Mouse (Mus musculus): Measurements from ENCODE around the gene Mcpt2. TPM values are rescaled to one million over a fixed set of nuclear protein-coding genes. Genes with fewer than 3 reads are reported as not detected.

Gene Mcpt2
- not detected for total RNA-seq (2023)

GRCm38 (mm10) chr14:56041792-56042191, at the start of gene Mcpt2:
Gene Mcpt2 (plus strand): TSS chr14:56042041.

GRCm38 (mm10) chr14:56017671-56018070, 24.2 kb upstream of the Mcpt2 start, which contains the start of gene Mcpt1:
Gene Mcpt1 (plus strand): TSS chr14:56017971.

GRCm38 (mm10) chr14:56030395-56030794, 11.4 kb upstream of the Mcpt2 start, which contains the start of gene Mcpt9:
Gene Mcpt9 (minus strand): TSS chr14:56030495.

GRCm38 (mm10) chr14:56062213-56062612, 20.4 kb downstream of the Mcpt2 start, which contains the start of gene Mcpt4:
Gene Mcpt4 (minus strand): TSS chr14:56062313.

GRCm38 (mm10) chr14:56085167-56085566, 43.3 kb downstream of the Mcpt2 start, which contains the start of gene Mcpt8:
Gene Mcpt8 (minus strand): TSS chr14:56085273.

Other genes with a start within 250 kb of the Mcpt2 start
- not detected for gene Nfatc4, start 218.9 kb upstream of the Mcpt2 start, total RNA-seq (2023)
- 1 to 10 TPM; 2.9 to 4.2 TPM for gene Nynrin, start 188.0 kb upstream of the Mcpt2 start, total RNA-seq (2023)
- gene Cbln3, start 157.6 kb upstream of the Mcpt2 start, total RNA-seq (2023), result 1 to 10 TPM in 1 of 2 experiments, under 1 TPM in 1; 0.53 to 1.3 TPM
- 10 to 100 TPM; 62.4 to 74.0 TPM for gene Khnyn, start 157.1 kb upstream of the Mcpt2 start, total RNA-seq (2023)
- gene Sdr39u1, start 141.7 kb upstream of the Mcpt2 start, total RNA-seq (2023), result 1 to 10 TPM; 1.9 to 2.5 TPM
- gene Cma1, start 97.4 kb upstream of the Mcpt2 start, total RNA-seq (2023), result not detected
- not detected for gene Cma2, start 91.1 kb upstream of the Mcpt2 start, total RNA-seq (2023)
- gene Mcpt1, start 24.1 kb upstream of the Mcpt2 start, total RNA-seq (2023), result not detected
- not detected for gene Mcpt9, start 11.5 kb upstream of the Mcpt2 start, total RNA-seq (2023)
- gene Mcpt4, start 20.3 kb downstream of the Mcpt2 start, total RNA-seq (2023), result not detected
- 100 to 1,000 TPM; 119 to 162 TPM for gene Mcpt8, start 43.2 kb downstream of the Mcpt2 start, total RNA-seq (2023)
- 100 to 1,000 TPM; 187 to 200 TPM for gene Ctsg, start 60.5 kb downstream of the Mcpt2 start, total RNA-seq (2023)
- gene Gzme, start 78.6 kb downstream of the Mcpt2 start, total RNA-seq (2023), result not detected
- not detected for gene Gzmd, start 90.6 kb downstream of the Mcpt2 start, total RNA-seq (2023)
- gene Gzmg, start 117.5 kb downstream of the Mcpt2 start, total RNA-seq (2023), result not detected
- gene Gzmn, start 132.6 kb downstream of the Mcpt2 start, total RNA-seq (2023), result not detected
- gene Gzmf, start 169.4 kb downstream of the Mcpt2 start, total RNA-seq (2023), result not detected
- not detected for gene Gzmc, start 192.6 kb downstream of the Mcpt2 start, total RNA-seq (2023)
- gene Gzmb, start 220.2 kb downstream of the Mcpt2 start, total RNA-seq (2023), result not detected